Mouse (Mus musculus) heart, embryonic 16.5 days (tissue): ENCODE data around the gene Limk1. TPM values are rescaled to one million over a fixed set of nuclear protein-coding genes. Genes with fewer than 3 reads are reported as not detected.

Source experiments
- ATAC-seq: fragments of 200-750 bp; cut with Nextera tagmentation; replicated peaks from 2 replicates; pipeline ENCODE4 v1.8.0; 2017; ENCODE audit warnings: moderate number of reproducible peaks; ENCODE audit not compliant: insufficient read depth, low FRiP score; ENCODE audit errors: extremely low read depth
- H3K27ac ChIP-seq: fragments of 300-500 bp; sonication (generic); 2 replicates; pipeline ENCODE4 v1.5.1; 2014; ENCODE audit warnings: mild to moderate bottlenecking, low read length, control low read depth, moderate library complexity
- H3K27me3 ChIP-seq: fragments of 300-500 bp; sonication (generic); 2 replicates; pipeline ENCODE4 v1.6.1; 2014; ENCODE audit warnings: low read length, mixed read lengths; ENCODE audit not compliant: control insufficient read depth, insufficient read depth
- H3K36me3 ChIP-seq: fragments of 300-500 bp; sonication (generic); 2 replicates; pipeline ENCODE4 v1.6.1; 2014; ENCODE audit not compliant: control insufficient read depth, insufficient read depth
- H3K4me1 ChIP-seq: fragments of 300-500 bp; sonication (generic); 2 replicates; pipeline ENCODE4 v1.6.1; 2014; ENCODE audit warnings: low read length, mixed read lengths; ENCODE audit not compliant: control insufficient read depth, insufficient read depth
- H3K4me2 ChIP-seq: fragments of 300-500 bp; sonication (generic); 2 replicates; pipeline ENCODE4 v1.6.1; 2014; ENCODE audit warnings: low read depth, mild to moderate bottlenecking, control low read depth, low read length
- H3K4me3 ChIP-seq: fragments of 300-500 bp; sonication (generic); 2 replicates; pipeline ENCODE4 v1.5.1; 2014; ENCODE audit warnings: mild to moderate bottlenecking, control low read depth, low read length
- H3K9ac ChIP-seq: fragments of 300-500 bp; sonication (generic); 2 replicates; pipeline ENCODE4 v1.6.1; 2014; ENCODE audit warnings: low read length, control low read depth
- H3K9me3 ChIP-seq: fragments of 300-500 bp; sonication (generic); replicated peaks from 2 replicates; pipeline ENCODE4 v1.6.1; 2016; ENCODE audit warnings: low read length; ENCODE audit not compliant: control insufficient read depth
- WGBS: fragments of 180-500 bp; shearing (Covaris S2); extraction: QIAGEN DNeasy Blood & Tissue Kit; methylation state at CpG from one replicate; pipeline ENCODE4 v1.1.7; 2014; 5-methylcytosine and 5-hydroxymethylcytosine counted together
- polyA plus RNA-seq: library from polyadenylated mRNA; unstranded; fragments of >200 nt; fragmentation: Nextera tagmentation; extraction: Ambion mirVana; gene quantifications from 2 replicates; pipeline ENCODE4 v1.2.1, GENCODE M21; 2015

The Limk1 gene
- polyA plus RNA-seq, 1 experiment from 2014 or later: 4.6 TPM

DNA sequence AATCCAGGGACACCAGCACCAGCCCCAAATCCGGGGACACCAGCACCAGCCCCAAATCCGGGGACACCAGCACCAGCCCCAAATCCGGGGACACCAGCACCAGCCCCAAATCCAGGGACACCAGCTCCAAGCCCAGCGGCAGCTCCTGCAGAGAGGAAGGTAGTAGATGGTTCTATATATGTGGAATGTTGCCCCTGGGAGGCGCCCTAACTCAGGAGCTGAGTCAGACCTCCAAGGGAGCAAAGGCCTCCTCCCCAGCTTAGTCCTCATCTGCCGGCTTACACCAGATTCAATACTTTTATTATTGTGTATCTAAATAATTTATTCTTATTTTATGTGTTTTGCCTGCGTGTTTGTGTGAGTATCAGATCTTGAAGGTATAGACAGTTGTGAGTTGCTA is 22.7 kb upstream of the Limk1 start:
- H3K9me3 ChIP-seq: no peaks in the 10 kb centered on the region
- WGBS: 65% methylated on average over 7 of the region's 7 CpGs
- ATAC-seq: no peak
- no peaks in the 10 kb centered on the region for H3K4me1 ChIP-seq
- no peak overlapping the region for H3K4me3 ChIP-seq
- no peak overlapping the region for H3K4me2 ChIP-seq
- H3K36me3 ChIP-seq: no peaks in the 10 kb centered on the region; the same call in 1 of the 2 replicates
- H3K9ac ChIP-seq: no peak overlapping the region
- no peaks in the 10 kb centered on the region for H3K27me3 ChIP-seq
- H3K27ac ChIP-seq: no peak overlapping the region

DNA sequence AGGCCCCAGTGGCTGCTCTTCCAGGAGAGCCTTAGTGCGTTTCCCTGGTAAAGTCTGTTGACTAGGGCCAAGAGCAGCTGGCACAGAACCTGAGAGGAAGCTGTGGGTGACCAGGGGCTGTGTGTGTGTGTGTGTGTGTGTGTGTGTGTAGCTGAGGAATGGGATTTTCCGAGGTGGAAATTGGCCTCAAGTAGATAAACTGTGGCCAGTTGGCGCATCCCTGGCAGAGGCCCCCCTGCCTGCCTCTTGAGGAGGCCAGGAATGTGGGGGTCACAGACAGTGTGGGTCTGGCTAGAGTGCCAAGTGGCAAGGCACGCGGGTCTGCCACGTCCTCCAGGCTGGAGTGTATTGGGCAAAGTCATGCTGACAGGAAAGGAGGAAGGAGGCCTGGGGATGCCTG is 20.9 kb upstream of the Limk1 start:
- H3K9ac ChIP-seq: no peak overlapping the region
- H3K4me2 ChIP-seq: no peak overlapping the region
- no peak overlapping the region for H3K27ac ChIP-seq
- H3K9me3 ChIP-seq: no peaks in the 10 kb centered on the region
- 0 out of 2 replicates have a peak, but pooled peaks have one; percentile 38 for ATAC-seq
- no peaks in the 10 kb centered on the region for H3K4me1 ChIP-seq
- WGBS: 35% methylated on average over 6 of the region's 6 CpGs
- no peaks in the 10 kb centered on the region; the same call in 1 of the 2 replicates for H3K36me3 ChIP-seq
- no peak overlapping the region for H3K4me3 ChIP-seq
- H3K27me3 ChIP-seq: no peaks in the 10 kb centered on the region

DNA sequence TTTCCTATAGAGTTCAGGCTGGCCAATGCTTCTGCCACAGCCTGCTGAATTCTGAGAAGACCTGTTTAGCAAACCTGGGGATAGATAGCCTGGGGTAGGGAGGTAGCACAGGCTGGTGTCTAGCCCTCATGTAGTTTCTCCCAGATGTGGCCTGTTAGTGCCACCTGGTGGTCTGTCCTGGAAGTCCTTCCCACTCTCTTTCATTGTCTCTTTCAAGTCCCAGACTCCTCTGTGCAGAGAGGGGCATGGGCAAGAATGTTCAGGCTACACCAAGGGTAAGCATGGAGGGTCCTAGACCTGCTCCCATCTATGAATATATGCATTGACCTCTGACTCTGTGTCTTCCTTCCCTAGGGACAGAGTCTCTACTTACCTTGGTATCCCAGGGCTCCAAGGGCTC is 15.8 kb upstream of the Limk1 start:
- peak; percentile 50; the same call in 1 of the 2 replicates for ATAC-seq
- H3K4me1 ChIP-seq: no peaks in the 10 kb centered on the region
- no peaks in the 10 kb centered on the region for H3K27me3 ChIP-seq
- no peak overlapping the region for H3K27ac ChIP-seq
- H3K4me3 ChIP-seq: no peak overlapping the region
- no peak overlapping the region for H3K9ac ChIP-seq
- no peaks in the 10 kb centered on the region for H3K9me3 ChIP-seq
- no peaks in the 10 kb centered on the region for H3K36me3 ChIP-seq
- no peak overlapping the region for H3K4me2 ChIP-seq

DNA sequence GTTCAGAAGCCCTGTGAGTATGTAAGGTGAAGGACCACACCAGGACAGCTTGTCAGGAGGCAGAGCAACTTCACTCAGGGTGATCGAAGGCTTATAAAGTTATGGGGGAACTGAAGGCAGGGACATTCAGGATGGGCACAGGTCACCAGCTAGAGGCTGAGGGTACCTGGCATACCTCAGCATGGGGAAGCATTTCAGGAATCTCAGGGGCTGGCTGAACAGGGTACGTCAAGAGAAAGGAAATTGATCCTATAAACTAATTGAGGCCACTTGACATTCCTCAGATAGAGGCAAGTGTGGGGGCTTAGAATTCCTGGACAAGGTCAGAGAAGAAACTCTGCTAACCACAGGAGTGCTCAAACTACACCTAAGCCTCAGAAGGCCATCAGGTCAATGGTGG is 7.1 kb upstream of the Limk1 start:
- Histone ChIP-seq H3K4me2 (no peak overlapping the region), H3K27ac (no peak overlapping the region), H3K36me3 (no peaks in the 10 kb centered on the region), H3K4me3 (no peak overlapping the region), H3K9me3 (peaks cover 3% of the 10 kb centered on the region; the same call in 1 of the 2 replicates), H3K4me1 (peaks cover 5% of the 10 kb centered on the region; the same call in 1 of the 2 replicates), H3K9ac (no peak overlapping the region), H3K27me3 (no peaks in the 10 kb centered on the region)
- ATAC-seq: no peak
- WGBS: 45% methylated on average over 2 of the region's 2 CpGs

DNA sequence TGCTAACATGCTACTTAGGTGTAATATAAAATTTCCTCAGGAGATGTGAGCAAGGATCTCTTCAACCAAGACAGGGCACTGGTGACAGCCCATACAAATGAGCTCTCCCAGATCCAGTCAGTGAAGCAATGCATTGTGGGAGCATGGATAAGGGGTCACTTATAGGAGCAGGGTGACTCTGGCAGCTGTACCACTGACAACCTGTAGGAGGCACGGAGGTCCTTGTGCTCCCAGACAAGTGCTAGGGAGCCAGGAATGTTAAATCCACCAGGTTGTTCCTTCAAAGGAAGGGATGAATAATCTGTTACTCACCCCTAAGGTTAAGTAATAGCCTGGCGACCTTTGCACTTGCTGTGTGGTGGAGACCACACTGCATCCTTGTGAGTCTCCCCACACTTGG is 6.7 kb upstream of the Limk1 start:
- Histone ChIP-seq H3K4me2 (no peak overlapping the region), H3K27me3 (no peaks in the 10 kb centered on the region), H3K9me3 (peaks cover 3% of the 10 kb centered on the region; the same call in 1 of the 2 replicates), H3K4me3 (no peak overlapping the region), H3K9ac (no peak overlapping the region), H3K36me3 (no peaks in the 10 kb centered on the region), H3K4me1 (peaks cover 5% of the 10 kb centered on the region; the same call in 1 of the 2 replicates), H3K27ac (no peak overlapping the region)
- no peak for ATAC-seq
- 17% methylated on average over 2 of the region's 2 CpGs for WGBS

DNA sequence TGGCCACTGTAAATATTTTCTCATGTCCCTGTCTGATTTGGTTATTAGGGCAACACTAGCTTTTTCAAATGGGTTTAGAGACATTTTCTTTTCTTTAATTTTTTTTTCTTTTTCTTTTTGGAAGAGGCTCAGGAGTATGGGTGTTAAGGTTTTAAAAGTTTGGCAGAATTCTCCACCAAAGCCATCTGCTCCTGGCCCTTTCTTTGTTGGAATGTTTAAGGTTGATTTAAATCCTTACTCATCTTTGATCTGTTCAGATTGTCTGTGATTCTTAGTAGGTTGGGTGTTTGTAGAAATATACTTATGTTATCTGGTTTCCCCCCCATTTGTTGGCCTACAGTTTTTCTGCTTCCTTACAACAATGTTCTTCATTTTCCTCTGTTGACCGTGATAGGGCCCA is 4.3 kb upstream of the Limk1 start:
- Histone ChIP-seq H3K9ac (no peak overlapping the region), H3K27ac (no peak overlapping the region), H3K36me3 (no peaks in the 10 kb centered on the region), H3K4me3 (no peak overlapping the region), H3K4me1 (peaks cover 13% of the 10 kb centered on the region), H3K9me3 (peaks cover 3% of the 10 kb centered on the region; the same call in 1 of the 2 replicates), H3K27me3 (no peaks in the 10 kb centered on the region), H3K4me2 (no peak overlapping the region)
- no peak for ATAC-seq
- 96% methylated on average over 1 of the region's 1 CpGs for WGBS

DNA sequence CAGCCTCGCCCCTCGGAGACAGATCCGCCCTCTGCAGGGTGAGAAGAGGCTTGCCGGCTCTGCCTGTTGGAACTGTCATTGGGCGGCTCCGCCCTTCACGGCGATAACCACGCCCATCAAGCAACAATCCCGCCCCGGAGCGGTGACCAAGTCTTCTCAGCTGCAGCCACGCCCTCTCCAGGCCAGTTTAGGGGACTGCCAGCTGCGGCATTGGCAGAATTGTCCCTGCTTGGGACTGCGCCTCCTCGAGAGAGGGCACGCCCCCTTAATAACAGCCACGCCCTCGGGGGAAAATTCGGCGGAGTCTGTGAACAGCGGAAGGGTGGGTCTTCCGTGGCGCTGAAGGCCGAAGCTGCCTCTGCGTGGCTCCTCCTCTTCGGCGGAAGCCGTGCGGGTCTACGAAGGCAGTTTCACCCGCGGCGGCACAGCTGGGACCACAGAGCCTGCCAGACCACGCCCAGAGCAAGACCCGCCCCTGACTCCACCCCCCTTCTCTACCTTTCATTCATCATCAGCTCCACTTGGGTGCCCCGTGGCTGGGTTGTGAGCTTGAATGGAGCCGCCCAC is 403 bp upstream of the Limk1 start:
- Histone ChIP-seq H3K9ac (peak overlapping the region; percentile 23), H3K36me3 (peaks cover 3% of the 10 kb centered on the region; the same call in 1 of the 2 replicates), H3K4me1 (peaks cover 11% of the 10 kb centered on the region), H3K4me3 (peak overlapping the region; percentile 78), H3K9me3 (no peaks in the 10 kb centered on the region), H3K27ac (peak overlapping the region; percentile 43), H3K4me2 (peak overlapping the region; percentile 74), H3K27me3 (no peaks in the 10 kb centered on the region)
- under 1% methylated on average over 38 of the region's 38 CpGs for WGBS
- peak; percentile 95 for ATAC-seq

DNA sequence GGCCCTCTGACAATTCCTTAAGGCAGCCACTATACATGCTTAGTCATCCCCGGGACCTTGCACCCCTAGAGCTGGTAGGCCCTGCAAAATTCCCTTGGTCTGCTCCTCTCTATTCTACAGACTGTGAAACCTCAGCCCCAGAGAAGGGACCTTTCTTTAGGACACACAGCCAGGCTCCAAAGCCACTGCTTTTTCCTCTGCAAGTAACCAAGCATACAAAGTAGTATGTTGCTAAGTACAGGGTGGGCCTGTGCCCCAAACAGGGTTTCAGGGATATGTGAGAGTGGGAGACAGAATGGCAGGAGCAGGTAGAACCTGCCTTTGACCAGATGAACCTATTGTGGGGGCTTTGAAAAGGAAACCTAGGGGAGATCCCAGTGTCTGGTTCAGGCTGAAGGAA is 1.2 kb downstream of the Limk1 start:
- Histone ChIP-seq H3K4me1 (peaks cover 11% of the 10 kb centered on the region), H3K27me3 (no peaks in the 10 kb centered on the region), H3K4me2 (peak overlapping the region; percentile 81; the same call in 1 of the 2 replicates), H3K27ac (no peak overlapping the region), H3K9ac (peak overlapping the region; percentile 45), H3K36me3 (peaks cover 7% of the 10 kb centered on the region; the same call in 1 of the 2 replicates), H3K9me3 (no peaks in the 10 kb centered on the region), H3K4me3 (peak overlapping the region; percentile 78; the same call in 1 of the 2 replicates)
- ATAC-seq: no peak
- WGBS: 89% methylated on average over 1 of the region's 1 CpGs

DNA sequence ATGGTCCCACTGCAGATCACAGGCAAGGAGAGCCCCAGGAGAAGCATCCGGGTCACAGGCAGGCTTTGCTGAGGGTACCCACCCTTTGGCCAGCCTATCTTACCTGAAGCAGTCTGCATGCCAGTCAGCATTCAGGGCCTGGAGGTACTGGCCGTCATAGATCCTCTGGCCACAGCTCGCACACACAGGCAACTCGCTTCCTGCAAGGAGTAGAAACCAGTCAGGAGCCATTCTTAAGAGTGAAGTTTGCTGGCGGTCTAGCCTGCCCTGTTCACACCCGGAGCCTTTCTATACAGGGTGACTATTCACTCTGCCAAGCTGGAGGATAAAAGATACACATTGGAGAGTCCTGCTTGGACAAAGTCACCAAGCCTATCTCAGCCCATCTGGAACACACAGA is 1.9 kb downstream of the Limk1 start:
- peaks cover 7% of the 10 kb centered on the region; the same call in 1 of the 2 replicates for H3K36me3 ChIP-seq
- H3K9me3 ChIP-seq: no peaks in the 10 kb centered on the region
- H3K4me2 ChIP-seq: no peak overlapping the region
- H3K4me1 ChIP-seq: peaks cover 11% of the 10 kb centered on the region
- no peaks in the 10 kb centered on the region for H3K27me3 ChIP-seq
- WGBS: 91% methylated on average over 6 of the region's 6 CpGs
- H3K4me3 ChIP-seq: no peak overlapping the region
- ATAC-seq: no peak
- H3K27ac ChIP-seq: no peak overlapping the region
- no peak overlapping the region for H3K9ac ChIP-seq
